In genomic region chr19:59928672-59929071, GRCm38 (mm10) we compare ENCODE assay signal across 22 mouse cellular contexts. TPM values are rescaled to one million over a fixed set of nuclear protein-coding genes. Genes with fewer than 3 reads are reported as not detected.
DNase-seq lines count a peak whose midpoint lies in the region; ATAC-seq lines count a peak whose summit lies in the region.
"Had no signal": no experiment of that assay in that cellular context is flagged by ENCODE, and none has a peak within 500 bp of the region (broad histone marks: within the 10 kb centered on the region; RNA-seq: fewer than 3 reads in every experiment).

No protein-coding gene starts in this region.

- intact Hi-C loops in heart, postnatal 25 days (cut with DNase I) = no loop called here

- H3K4me2 ChIP-seq in embryonic facial prominence, embryonic 14.5 days (ENCODE audit: low read depth, low read length) = no peak overlapping the region

- peak; percentile 70; the same call in 1 of the 2 replicates for ATAC-seq in embryonic facial prominence, embryonic 14.5 days (ENCODE audit: low read depth)
- ATAC-seq: activated CD4-positive, CD25-positive, alpha-beta regulatory T cell, adult 4 months; CD4-positive, CD25-positive, alpha-beta regulatory T cell, adult 4 months; Patski had no signal

- no peaks in the 10 kb centered on the region for H3K9me3 ChIP-seq in embryonic facial prominence, embryonic 14.5 days (ENCODE audit: control insufficient read depth, low read length)
- no peaks in the 10 kb centered on the region for H3K9me3 ChIP-seq in embryonic facial prominence, embryonic 10.5 days
- H3K9me3 ChIP-seq: G1E had no signal

- no peak overlapping the region for H3K4me3 ChIP-seq in embryonic facial prominence, embryonic 14.5 days (ENCODE audit: low read depth, low read length)
- no peak overlapping the region for H3K4me3 ChIP-seq in embryonic facial prominence, embryonic 10.5 days

- H3K27me3 ChIP-seq in embryonic facial prominence, embryonic 14.5 days (replicated peaks; ENCODE audit: control insufficient read depth, insufficient read depth, low read length) = no peaks in the 10 kb centered on the region
- no peaks in the 10 kb centered on the region for H3K27me3 ChIP-seq in embryonic facial prominence, embryonic 10.5 days (replicated peaks; ENCODE audit: low read depth, poor library complexity, severe bottlenecking)
- H3K27me3 ChIP-seq: CH12.LX, Patski had no signal

- DNase-seq in embryonic facial prominence, embryonic 14.5 days (ENCODE audit: low spot score) = peak; percentile 31
- DNase-seq in embryonic facial prominence, embryonic 10.5 days (ENCODE audit: low spot score) = no peak
- peak; percentile 87 for DNase-seq in heart, adult 11 months
- DNase-seq in heart, postnatal 25 days (ENCODE audit: low spot score) = no peak
- peak; percentile 27 for DNase-seq in Muller cell, postnatal 12 days (ENCODE audit: inconsistent ontology term)
- no peak for DNase-seq in lung, postnatal 4 days
- DNase-seq: adrenal gland, adult 2 months; adrenal gland, adult 8-10 months; adrenal gland, postnatal 10 days; adrenal gland, postnatal 14 days; adrenal gland, postnatal 25 days; adrenal gland, postnatal 36 days; B cell, adult 2 months; cerebellum, adult 11 months; cerebellum, adult 11-12 months; cerebellum, adult 18-20 months; cerebellum, adult 2 months had no signal

- H3K27ac ChIP-seq in embryonic facial prominence, embryonic 14.5 days (replicated peaks; ENCODE audit: low read depth, low read length) = no peak overlapping the region
- H3K27ac ChIP-seq in embryonic facial prominence, embryonic 10.5 days (replicated peaks) = no peak overlapping the region

- WGBS in embryonic facial prominence, embryonic 14.5 days = 60% methylated on average over 4 of the region's 4 CpGs
- 75% methylated on average over 4 of the region's 4 CpGs for WGBS in embryonic facial prominence, embryonic 10.5 days

- no peak overlapping the region for H3K9ac ChIP-seq in embryonic facial prominence, embryonic 14.5 days (ENCODE audit: low read depth, low read length)

- no peaks in the 10 kb centered on the region for H3K36me3 ChIP-seq in embryonic facial prominence, embryonic 14.5 days (ENCODE audit: control insufficient read depth, insufficient read depth, low read length)
- H3K36me3 ChIP-seq in embryonic facial prominence, embryonic 10.5 days (replicated peaks) = no peaks in the 10 kb centered on the region

- no peaks in the 10 kb centered on the region for H3K4me1 ChIP-seq in embryonic facial prominence, embryonic 14.5 days (ENCODE audit: control insufficient read depth, insufficient read depth, low read length)
- H3K4me1 ChIP-seq in embryonic facial prominence, embryonic 10.5 days = no peaks in the 10 kb centered on the region

RNA-seq across cellular contexts. Expression of gene Rab11fip2, which starts 14.8 kb away (rescaled TPM):
- polyA plus RNA-seq in embryonic facial prominence, embryonic 14.5 days (2014; fragmentation: Nextera tagmentation; extraction: Ambion mirVana) = 5.2 and 6.3 TPM in 2 replicates
- polyA plus RNA-seq in embryonic facial prominence, embryonic 10.5 days (2016; fragmentation: Nextera tagmentation; extraction: Ambion mirVana) = 3.0 and 3.6 TPM in 2 replicates
- total RNA-seq in heart, postnatal 25 days (2021) = 1 to 10 TPM; 9.8 to 9.9 TPM

Comparison
In these comparisons a context has a peak if more than half of its experiments do, and no peak if none do; other contexts are left out.
1. DNase-seq: peak in embryonic facial prominence, embryonic 14.5 days (single experiment), heart, adult 11 months (single experiment) and Muller cell, postnatal 12 days (single experiment); none in embryonic facial prominence, embryonic 10.5 days (single experiment), heart, postnatal 25 days (single experiment) and lung, postnatal 4 days (0 of 2).